Mouse (Mus musculus) cerebellum, postnatal 10 days (tissue): ENCODE results near the gene Cd300lb.

Source experiments
- DNase-seq, 2 experiments: peaks; one replicate each; pipeline ENCODE4 v3.0.0; 2021; ENCODE audit warnings: mixed read lengths in 2 of 2

The Cd300lb gene

DNA sequence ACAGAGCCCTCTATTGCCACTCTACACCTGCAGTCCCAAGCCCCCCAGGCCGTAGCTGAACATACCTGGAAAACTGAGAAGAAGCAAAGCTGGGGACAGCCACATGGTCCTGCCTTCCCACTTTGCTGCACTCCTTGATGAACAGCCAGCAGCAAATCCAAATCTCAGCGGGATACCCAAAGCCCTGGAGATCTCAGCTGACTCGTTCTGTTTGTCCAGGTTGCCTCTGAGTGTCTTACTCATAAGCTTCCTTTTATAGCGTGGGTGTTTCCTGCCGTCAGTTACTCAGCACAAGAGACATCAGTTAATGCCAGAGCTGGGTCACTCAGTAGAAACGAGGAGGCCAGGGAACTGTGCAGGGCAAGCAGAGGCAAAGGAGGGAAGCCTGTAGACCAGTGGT lies at the start of gene Cd300lb:
Gene Cd300lb (minus strand): TSS at position 243 of the 400 bp plus-strand sequence.
- DNase-seq: no peak

DNA sequence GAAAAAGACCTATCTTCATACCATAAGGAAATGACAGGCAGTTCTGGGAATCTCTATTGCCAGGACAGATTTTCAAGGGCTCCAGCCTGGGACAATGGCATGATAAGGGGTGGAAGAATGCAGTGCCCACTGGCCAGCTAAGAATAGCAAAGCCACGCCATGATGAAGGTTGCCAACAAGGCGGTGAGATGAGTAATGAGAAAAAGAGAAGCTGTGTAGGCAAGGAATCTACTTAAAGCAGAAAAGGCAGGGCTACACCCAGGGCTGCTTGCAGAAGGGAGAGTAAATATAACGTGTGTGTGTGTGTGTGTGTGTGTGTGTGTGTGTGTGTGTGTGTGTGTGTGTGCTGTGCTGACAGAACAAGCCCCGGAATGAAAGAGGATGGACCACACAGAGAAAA lies 47.7 kb upstream of the Cd300lb start:
- no peak for DNase-seq

DNA sequence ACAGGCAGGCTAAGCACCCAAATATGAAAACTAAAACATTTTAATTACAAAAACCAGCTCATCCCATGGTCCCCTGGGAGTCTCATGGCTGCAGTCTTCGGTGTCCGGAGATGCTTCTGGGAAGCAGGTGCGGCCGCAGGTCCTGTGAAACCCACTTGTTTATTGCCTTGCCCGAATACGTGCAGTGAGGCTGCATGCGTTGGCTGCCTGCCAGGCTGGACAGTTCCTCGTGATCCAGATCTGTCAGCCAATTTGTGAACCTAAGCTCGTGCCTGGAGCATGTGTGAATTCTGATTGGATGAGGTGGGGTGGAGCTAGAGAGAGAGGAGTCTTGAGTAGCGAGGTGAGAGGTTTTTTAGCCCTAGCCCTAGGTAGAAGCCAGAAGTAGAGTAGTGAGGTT lies 38.5 kb upstream of the Cd300lb start:
- peak; percentile 65 to 68 for DNase-seq

DNA sequence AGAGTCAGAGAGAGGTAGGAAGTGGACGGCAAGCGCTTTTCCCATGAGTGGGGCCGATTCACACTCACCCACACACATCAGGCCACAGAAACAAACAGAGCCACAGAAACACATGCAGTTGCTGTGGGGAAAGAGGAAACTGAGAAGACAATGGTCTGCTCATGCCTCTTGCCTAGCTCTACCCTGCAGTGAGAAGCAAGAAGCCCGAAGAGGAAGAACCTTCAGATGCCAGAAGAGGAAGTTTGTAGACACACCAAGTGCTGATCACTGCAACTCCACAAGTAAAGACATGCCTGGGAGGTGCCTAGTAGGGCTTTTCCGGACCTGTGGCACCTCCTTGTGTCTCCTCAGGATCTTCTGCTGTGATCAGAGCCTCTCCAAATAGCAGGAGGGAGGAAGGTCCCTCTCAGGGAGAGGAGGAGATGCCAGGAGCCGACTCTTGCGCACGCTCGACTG lies 34.6 kb upstream of the Cd300lb start, which contains the start of gene Cd300c:
Gene Cd300c (minus strand): TSS at position 406 of the 456 bp plus-strand sequence.
- DNase-seq: no peak

DNA sequence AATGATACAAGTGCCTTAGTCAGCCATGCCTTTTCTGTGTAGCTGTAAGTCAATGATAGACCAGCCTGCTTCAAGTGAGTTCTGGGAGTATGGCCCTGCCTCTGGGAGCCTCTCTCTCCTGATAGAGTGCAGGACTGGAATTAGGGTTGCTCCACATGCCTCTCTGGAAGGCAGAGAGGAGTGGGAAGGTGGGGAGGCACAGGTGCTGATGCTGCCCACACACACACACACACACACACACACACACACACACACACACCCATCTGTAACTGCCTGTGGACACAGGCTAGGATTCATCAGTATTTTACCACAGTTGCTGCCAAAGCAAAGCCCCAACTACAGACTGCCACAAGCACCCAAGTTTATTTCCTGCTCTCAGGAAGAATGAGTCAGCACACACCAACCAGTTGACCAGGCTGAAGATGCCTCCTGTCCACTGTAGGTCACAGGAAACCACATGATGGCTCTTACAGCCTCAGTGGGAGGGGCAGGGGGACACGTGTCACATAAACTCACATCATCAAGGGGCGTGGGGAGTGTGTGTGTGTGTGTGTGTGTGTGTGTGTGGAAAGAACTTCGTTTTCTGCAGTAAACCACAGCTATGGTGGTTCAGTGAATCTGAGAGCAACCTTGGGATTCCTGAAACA lies 31.1 kb upstream of the Cd300lb start:
- DNase-seq: no peak

DNA sequence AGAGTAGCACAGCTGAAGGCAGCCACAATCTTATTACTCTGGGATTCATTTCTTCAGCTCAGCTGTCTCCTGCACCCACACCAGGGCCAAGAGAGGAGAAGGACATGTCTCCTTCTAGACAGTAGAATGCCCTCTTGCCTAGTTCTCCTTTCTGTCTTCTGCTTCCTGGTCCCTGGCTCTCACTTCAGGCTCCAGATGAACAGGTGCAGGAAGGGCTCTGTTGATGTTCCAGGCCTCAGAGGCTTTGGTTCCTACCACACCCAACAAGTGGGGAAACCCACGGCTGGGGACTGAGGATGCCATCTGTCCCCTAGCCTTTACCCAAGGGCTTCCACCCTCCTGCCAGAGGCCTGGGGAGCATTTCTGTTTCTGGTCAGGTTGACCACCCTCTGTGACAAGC lies 26.2 kb upstream of the Cd300lb start:
- DNase-seq: peak in 1 of 2 experiments; percentile 18

DNA sequence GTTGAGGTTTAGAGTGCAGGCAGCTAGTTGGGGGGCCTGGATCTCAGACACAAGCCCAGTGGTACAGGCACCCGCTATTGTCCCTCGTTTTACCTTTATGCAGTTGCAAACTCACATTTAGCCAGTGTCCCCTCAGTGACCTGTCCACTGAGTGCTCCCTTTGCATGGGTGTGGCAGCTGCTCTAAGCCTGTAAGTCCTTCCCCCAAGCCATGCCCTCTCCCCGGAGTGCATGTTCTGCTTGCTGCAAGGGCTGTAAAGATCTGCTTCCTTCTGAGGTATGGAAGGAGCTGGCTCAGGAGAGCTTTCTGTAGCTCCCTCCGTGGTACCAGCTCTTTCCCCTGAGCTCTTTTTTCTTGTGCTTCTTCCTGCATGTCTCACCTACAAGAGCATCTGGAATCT lies 595 bp downstream of the Cd300lb start:
- DNase-seq: no peak

DNA sequence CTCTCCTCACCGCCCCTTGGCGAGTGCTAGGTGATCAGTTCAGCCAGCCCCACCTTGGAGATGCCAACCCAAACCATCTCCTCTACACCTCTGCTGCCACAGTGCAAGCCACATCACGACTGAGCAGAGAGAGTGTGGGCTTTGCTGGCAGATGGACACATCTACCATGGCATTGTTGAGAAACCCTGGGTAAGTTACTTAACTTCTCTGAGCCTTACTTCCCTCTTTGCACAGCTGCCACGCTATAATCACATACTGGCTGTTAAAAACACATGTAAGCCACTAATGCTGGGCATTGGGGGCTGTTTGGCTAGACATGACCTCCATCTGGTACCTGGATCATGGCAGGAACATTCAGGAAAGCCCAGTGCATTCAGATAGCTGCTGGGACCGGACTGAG lies 3.1 kb downstream of the Cd300lb start:
- DNase-seq: no peak

DNA sequence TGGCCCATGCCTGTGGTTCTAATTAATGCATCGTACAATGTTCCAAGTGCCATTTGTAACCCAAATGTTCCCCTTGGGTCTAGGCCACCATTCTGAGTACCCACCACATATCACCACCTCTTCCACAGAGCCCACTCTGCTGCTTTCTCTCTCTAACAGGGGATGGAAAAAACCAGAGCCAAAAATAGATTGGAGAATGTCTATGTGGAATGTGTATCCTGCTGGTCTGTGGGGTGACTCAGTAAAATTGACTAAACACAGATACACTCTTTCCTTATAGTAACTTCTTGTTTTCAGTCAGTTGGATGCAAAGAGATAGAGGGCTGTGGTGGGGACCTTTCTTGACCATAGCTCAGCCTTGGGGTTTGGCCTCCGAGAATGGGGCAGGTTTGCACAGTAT lies 4.6 kb downstream of the Cd300lb start:
- DNase-seq: no peak

DNA sequence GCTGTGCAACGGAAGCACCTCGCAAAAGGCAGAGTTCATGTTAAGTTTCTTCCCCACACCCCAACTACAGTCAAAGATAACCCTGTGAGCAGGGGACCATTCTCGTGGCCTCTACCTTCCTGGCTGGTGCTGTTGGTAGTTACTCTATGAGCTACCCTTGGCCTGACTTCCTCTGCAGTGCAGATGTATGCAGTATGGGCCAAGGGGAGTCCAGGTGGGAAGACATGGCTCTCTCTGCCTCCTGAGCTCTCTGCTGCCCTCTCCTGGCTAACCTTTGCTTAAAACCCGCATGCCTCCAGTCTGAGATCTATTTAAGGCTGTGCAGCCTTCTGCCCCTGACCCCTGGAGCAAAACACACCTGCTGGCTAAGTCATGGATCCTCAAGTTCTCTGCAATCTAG lies 10.2 kb downstream of the Cd300lb start:
- peak; percentile 49 to 53 for DNase-seq

DNA sequence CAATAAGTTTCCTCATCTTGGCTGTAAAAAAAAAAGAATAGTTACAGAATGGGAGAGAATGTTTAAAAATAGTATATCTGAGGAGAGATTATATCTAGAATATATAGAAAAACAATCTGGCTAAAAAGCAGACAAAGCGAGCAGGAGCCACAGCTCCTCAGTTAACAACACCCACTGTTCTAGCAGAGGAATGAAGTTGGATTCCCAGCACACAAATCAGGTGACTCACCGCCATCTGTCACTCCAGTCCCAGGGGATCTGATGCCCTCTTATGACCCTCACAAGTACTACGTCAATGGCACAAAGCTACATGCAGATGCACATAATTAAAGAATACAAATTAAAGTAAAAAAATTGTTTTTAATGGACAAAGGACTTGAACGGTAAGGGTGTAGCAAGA lies 11.7 kb downstream of the Cd300lb start:
- peak; percentile 65 to 71 for DNase-seq

DNA sequence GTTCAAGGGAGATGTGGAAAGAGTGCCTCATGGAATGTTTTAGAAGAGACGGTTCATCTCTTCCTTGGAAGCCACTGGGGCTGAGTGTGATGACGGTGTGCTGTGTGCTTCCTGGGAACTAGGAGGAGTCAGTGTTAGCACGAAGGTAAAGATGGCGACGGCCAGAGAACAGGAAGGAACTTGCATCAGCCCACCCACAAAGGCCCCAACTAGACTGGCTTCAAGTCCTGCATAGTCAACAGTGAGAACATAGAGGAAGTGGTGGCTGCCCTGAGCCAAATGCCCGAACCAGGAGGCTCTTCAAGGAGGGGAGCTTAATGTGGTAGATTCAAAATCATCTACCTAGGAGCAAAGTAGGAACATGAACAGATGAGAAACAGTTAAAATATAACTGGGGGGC lies 17.1 kb downstream of the Cd300lb start:
- no peak for DNase-seq

DNA sequence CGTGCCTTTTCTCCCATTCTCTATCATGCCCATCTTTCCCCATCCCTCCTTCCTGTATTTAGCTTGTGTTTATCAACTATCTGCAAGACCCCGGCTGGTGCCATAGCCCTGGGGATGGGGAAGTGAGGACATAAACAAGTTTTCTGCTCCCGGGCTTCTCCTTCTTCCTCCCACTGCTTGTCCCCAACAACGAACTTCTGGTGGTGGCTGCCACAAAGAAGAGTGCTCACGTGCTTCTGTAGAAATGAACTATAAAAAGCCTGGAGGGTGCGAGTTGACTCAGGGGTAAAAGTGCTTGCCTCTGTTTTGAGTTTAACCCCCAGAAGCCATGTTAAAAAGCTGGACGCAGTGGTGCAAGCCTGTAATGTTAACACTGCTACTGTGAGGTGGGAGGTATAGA lies 19.2 kb downstream of the Cd300lb start:
- DNase-seq: no peak

DNA sequence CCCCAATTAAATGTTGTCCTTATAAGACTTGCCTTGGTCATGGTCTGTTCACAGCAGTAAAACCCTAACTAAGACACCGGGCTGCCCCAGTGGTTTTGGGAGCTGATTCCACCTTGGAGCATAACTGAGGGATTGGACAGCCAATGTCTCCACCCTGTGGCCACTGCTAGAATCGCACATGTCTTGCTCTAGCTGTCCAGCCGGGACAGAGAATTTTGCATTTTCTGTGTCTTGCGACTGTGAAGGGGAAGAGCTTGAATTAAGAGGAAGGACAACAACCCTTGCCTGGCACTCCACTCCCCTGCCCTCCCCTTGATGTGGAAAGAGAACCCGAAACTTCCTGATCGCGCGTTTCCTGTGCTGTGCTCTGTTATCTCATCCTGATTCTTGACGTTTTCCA lies 21.3 kb downstream of the Cd300lb start:
- DNase-seq: peak; percentile 91 to 93

DNA sequence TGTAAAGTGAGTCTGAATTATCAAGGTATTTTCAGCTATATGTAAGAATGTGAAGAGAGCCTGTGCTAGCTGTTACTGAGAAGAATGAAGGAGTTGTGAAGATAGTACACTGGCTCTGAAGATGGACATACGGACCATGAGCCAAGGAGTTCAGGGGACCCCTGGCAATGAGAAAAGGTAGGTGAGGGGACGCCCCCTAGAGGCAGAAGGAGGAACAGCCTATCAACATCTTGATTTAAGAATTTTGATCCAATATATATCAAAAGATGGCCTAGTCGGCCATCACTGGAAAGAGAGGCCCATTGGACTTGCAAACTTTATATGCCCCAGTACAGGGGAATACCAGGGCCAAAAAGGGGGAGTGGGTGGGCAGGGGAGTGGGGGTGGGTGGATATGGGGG lies 24.6 kb downstream of the Cd300lb start:
- DNase-seq: peak in 1 of 2 experiments; percentile 42

DNA sequence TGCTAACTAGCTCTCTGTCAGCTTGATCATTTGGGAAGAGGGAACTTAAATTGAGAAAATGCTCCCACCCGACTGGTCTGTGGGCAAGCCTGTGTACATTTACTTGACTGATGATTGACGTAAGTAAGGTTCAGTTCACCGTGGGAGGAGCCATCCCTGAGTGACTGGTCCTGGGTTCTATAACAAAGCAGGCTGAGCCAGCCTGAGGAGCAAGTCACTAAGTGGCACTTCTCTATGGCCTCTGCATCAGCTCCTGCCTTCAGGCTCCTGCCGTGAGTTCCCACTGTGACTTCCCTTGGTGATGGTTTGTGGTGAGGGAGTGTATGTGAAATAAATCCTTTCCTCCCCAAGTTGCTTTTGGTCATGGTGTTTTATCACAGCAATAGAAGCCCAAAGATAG lies 26.1 kb downstream of the Cd300lb start:
- no peak for DNase-seq

DNA sequence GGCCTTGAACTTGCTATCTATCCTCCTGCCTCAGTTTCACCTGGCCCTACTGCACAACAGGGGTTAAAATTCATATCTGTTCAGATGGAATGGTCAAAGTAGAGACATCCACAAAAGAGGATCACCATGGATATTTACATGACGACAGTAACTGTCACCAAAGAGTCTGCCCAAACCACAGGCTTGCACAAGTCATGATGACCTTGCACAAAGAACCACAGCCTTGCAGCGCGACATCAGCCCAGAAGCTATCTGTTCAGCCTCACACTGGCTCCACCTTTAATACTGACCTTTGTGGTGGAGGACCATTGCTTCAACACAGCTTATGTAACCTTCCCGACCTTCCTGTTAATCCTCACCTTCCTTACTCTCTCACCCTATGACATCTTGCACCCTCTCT lies 26.6 kb downstream of the Cd300lb start:
- no peak for DNase-seq

DNA sequence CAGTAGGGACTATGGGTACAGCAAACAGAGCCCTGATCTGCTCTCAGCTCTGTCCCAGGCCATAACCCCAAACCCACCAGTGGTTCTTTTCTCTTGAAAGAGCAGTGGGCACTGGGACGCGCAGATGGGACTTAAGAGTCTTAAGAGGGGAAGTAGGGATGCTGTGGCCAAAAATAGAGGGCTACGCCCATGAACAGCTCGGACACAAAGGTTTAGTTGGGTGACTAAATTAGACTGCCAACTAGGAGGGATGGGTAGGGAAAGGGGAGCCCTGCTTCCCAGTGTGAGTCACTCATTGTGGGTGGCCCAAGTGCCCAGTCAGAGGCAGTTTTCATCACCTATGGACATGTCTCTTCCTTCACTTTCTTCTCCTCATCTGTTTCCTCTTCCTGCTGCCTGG lies 31.0 kb downstream of the Cd300lb start:
- DNase-seq: no peak

DNA sequence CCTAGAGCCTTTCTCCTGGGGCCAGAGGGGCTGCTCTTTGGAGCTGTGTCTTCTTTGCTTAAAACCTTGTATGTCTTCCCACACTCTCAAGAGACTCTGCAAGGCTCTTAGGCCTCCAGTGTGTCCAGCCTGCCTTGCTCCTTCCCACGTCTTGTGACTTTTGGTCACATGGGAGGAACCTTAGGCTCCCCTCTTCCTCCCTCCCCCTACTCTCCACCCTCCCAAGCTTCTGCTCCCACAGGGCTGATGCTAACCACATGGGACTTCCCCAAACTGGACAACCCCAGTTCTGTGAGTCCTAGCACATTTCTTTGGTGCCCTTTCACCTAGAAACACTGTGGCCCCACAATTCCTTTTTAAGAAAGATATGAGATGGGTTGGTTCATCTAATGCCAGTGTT lies 36.2 kb downstream of the Cd300lb start:
- no peak for DNase-seq

DNA sequence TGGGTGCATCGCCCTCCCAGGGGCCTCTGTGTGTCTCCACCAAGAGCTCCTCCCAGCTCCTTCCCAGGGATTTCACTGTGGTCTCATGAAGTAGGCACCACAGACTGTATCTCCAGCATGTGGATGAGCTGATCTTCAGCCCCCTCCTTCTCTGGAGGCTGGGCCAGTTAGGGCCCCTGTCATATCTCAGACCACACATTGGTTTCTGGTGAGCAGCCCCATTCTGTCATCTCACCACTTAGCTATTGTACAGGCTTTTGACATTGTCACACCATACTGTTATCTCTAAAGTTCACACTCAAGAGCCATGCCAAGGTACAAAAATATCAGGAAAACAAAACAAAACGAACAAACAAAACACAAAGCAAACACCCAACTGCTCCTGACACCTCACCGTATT lies 38.1 kb downstream of the Cd300lb start:
- DNase-seq: no peak

DNA sequence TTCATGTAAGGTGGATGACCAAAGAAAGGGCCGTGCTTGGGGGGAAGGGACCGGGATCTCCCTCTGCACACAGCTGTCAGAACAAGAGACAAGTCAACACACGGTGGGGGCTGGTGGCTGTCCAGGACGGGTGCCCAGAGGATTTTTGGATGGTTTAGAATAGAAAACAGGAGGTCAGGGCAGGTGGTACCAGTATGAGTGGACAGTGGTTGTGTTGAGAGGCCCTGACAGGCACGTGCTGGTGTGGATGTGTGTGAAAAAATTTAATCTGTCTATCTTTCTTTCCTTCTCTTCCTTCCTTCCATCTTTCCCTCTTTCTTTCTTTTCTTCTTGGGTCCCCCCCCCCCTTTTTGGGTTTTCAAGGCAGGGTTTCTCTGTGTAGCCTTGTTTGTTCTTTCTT lies 43.6 kb downstream of the Cd300lb start:
- no peak for DNase-seq

DNA sequence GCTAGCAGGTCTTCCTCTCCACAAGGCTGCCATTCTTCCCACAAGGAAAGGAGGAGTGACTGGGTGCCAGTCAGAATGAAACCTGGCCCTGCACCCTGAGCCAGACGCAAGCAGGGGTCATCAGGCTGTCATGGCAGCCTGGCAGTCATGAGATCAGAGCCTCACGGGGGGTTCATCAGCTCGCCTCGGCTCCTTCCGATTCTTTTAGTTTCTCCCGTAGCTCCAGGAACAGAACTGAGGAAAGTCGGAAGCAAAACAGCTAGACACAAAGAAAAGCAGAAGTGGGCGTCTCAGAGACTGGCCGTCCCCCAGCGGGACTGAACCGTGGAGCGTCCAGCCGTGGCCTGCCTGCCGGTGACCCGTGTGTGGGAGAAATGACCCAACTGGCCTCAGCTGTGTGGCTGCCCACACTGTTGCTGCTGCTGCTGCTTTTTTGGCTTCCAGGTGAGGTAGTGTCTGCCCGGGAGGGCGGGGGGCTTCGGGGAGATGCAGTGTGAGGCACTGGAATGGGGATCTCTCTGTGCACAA lies 44.1 kb downstream of the Cd300lb start, which contains the start of gene Cd300a:
Gene Cd300a (plus strand): TSS at position 51 of the 528 bp plus-strand sequence.
- DNase-seq: no peak

DNA sequence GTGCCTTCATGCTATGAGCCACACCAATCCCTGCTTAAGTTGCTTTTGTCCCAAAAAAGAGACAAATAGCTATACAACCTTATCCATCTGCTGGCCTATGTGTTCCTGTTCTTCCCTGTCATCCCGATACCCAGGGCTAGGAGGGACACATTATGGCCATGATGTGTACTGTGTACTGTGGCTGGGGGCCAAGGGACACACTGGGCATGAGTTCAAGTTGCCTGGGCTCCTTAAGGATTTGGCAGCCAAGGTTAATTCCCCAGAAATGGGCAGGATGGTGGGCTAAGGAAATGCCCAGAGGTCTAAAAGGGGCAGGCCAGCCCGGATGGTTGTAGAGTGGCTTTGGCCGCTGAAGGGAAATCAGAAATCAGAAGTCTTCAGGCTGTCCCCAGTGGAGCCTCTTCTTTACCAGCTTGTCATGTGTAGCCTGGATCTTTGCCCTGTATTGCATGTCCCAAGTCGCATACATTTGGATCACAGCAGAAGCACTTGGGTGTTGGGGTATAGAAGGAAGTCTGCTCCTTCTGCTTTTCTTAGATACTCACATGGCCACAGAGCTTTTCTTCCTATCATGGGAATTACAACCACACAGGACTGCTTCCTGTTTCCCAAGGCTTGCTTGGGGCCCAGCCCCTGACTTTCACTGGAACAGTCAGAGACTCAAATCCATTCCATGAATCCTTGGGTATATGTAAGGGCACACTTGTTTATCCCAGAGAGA lies 49.6 kb downstream of the Cd300lb start:
- DNase-seq: peak; percentile 84 to 86

DNA sequence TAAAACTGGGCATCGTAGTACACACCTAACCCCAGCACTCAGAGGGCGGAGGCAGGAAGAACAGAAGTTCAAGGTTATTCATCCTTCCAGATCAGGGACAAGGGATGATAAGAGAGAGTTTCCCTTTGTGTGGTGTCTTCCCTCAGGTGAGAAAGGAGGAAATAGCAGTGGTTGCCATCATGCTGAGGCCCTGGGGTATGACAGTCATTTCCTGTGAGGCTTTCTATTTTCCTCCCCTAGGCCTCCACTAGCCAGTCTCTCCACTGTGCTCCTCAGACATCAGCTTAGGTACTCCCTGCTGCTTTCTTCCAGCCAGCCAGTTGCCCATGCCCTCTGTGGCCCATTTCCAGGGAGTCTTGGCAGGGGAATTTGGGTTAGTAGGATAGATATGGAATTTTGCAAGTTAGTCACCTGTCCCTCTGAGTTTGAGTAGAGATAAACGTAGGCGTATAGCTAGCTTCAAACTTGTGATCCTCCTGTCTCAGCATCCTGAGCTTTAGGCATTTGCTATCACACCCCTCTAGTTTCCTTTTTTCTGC lies 50.9 kb downstream of the Cd300lb start:
- no peak for DNase-seq
